In the genomic region with DNA sequence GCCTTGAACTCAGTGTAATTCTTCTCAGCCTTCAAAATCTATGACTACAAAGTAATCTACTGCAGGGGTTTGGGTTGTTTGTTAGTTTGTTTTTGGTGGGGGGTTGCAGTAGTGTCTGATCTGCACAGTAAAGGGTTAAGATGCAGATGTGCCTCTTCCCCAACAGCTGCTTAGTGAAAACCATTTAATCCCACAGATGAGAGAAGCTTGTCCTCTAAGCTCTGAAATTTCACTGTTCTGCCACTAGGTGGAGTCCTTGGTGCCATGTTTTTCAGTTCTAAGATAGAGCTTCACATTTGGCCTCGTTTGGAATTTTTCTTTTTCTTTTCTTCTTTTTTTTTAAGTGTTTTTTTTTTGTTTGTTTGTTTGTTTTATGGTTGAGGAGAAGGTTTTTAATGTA, we compare ENCODE assay signal across 9 mouse cellular contexts. TPM values are rescaled to one million over a fixed set of nuclear protein-coding genes. Genes with fewer than 3 reads are reported as not detected.
DNase-seq lines count a peak whose midpoint lies in the region; ATAC-seq lines count a peak whose summit lies in the region.
"Had no signal": no experiment of that assay in that cellular context is flagged by ENCODE, and none has a peak within 500 bp of the region (broad histone marks: within the 10 kb centered on the region; RNA-seq: fewer than 3 reads in every experiment).

No protein-coding gene starts in this region.

- peaks cover 89% of the 10 kb centered on the region for H3K36me3 ChIP-seq in forebrain, embryonic 13.5 days (ENCODE audit: poor library complexity, severe bottlenecking)
- peaks cover 4% of the 10 kb centered on the region; the same call in 1 of the 2 replicates for H3K36me3 ChIP-seq in forebrain, embryonic 11.5 days (ENCODE audit: control insufficient read depth, insufficient read depth, low read length)
- peaks cover 61% of the 10 kb centered on the region for H3K36me3 ChIP-seq in liver, embryonic 11.5 days (ENCODE audit: control insufficient read depth, insufficient read depth, low read length)

- 0 out of 2 replicates have a peak, but pooled peaks have one; percentile 61 for ATAC-seq in forebrain, embryonic 13.5 days
- ATAC-seq in forebrain, embryonic 11.5 days (replicated peaks; ENCODE audit: low FRiP score): no peak
- ATAC-seq in liver, embryonic 11.5 days (replicated peaks; ENCODE audit: low FRiP score): no peak

- DNase-seq in forebrain, embryonic 11.5 days (ENCODE audit: low spot score): no peak
- DNase-seq in liver (peak; percentile 31), R1 (ENCODE audit: low read depth, low spot score) (peak; percentile 73)
- no peak for DNase-seq in liver, embryonic 11.5 days (ENCODE audit: low spot score)
- DNase-seq in kidney, postnatal 14 days: peak; percentile 34
- DNase-seq in retina, postnatal 1 day: peak; percentile 75
- no peak for DNase-seq in gastrocnemius, postnatal 36 days

- H3K9me3 ChIP-seq in forebrain, embryonic 13.5 days (replicated peaks): no peaks in the 10 kb centered on the region
- H3K9me3 ChIP-seq in forebrain, embryonic 11.5 days (ENCODE audit: control insufficient read depth, low read length): no peaks in the 10 kb centered on the region
- H3K9me3 ChIP-seq in liver, embryonic 11.5 days (ENCODE audit: control insufficient read depth, low read length): no peaks in the 10 kb centered on the region
- H3K9me3 ChIP-seq: neural tube, embryonic 13.5 days had no signal

- WGBS in forebrain, embryonic 13.5 days: 23% methylated on average over 1 of the region's 1 CpGs
- WGBS in forebrain, embryonic 11.5 days: 36% methylated on average over 1 of the region's 1 CpGs
- 26% methylated on average over 1 of the region's 1 CpGs for WGBS in liver, embryonic 11.5 days

- H3K4me3 ChIP-seq in forebrain, embryonic 13.5 days: no peak overlapping the region
- no peak overlapping the region for H3K4me3 ChIP-seq in forebrain, embryonic 11.5 days (ENCODE audit: low read depth, low read length)
- no peak overlapping the region for H3K4me3 ChIP-seq in liver, embryonic 11.5 days (ENCODE audit: low read depth, low read length)
- H3K4me3 ChIP-seq: neural tube, embryonic 13.5 days had no signal

- H3K27me3 ChIP-seq in forebrain, embryonic 13.5 days: no peaks in the 10 kb centered on the region
- no peaks in the 10 kb centered on the region for H3K27me3 ChIP-seq in forebrain, embryonic 11.5 days (ENCODE audit: control insufficient read depth, insufficient read depth, low read length)
- H3K27me3 ChIP-seq in liver, embryonic 11.5 days (replicated peaks; ENCODE audit: control insufficient read depth, insufficient read depth, low read length): no peaks in the 10 kb centered on the region
- H3K27me3 ChIP-seq: neural tube, embryonic 13.5 days had no signal

- intact Hi-C loops in gastrocnemius, postnatal 36 days (cut with DNase I): loop anchor here (5.0 kb wide), 1 partner anchor 96 kb away; no protein-coding TSS in a partner anchor

- no peak overlapping the region for H3K27ac ChIP-seq in forebrain, embryonic 13.5 days
- no peak overlapping the region for H3K27ac ChIP-seq in forebrain, embryonic 11.5 days (ENCODE audit: low read depth, low read length)
- H3K27ac ChIP-seq in liver, embryonic 11.5 days (ENCODE audit: low read depth, low read length): no peak overlapping the region
- H3K27ac ChIP-seq: neural tube, embryonic 13.5 days had no signal

- H3K4me1 ChIP-seq in forebrain, embryonic 13.5 days: no peaks in the 10 kb centered on the region
- H3K4me1 ChIP-seq in forebrain, embryonic 11.5 days (replicated peaks; ENCODE audit: control insufficient read depth, insufficient read depth, low read length): no peaks in the 10 kb centered on the region
- H3K4me1 ChIP-seq in liver, embryonic 11.5 days (replicated peaks; ENCODE audit: control insufficient read depth, insufficient read depth, low read length): peaks cover 6% of the 10 kb centered on the region
- H3K4me1 ChIP-seq: neural tube, embryonic 13.5 days had no signal

- H3K9ac ChIP-seq in forebrain, embryonic 13.5 days: no peak overlapping the region
- H3K9ac ChIP-seq in forebrain, embryonic 11.5 days (ENCODE audit: low read length): no peak overlapping the region
- no peak overlapping the region for H3K9ac ChIP-seq in liver, embryonic 11.5 days (ENCODE audit: low read depth, low read length)
- H3K9ac ChIP-seq: neural tube, embryonic 13.5 days had no signal

- no peak overlapping the region for H3K4me2 ChIP-seq in forebrain, embryonic 13.5 days
- no peak overlapping the region for H3K4me2 ChIP-seq in forebrain, embryonic 11.5 days (ENCODE audit: low read depth, low read length, severe bottlenecking)
- H3K4me2 ChIP-seq in liver, embryonic 11.5 days: no peak overlapping the region
- H3K4me2 ChIP-seq: neural tube, embryonic 13.5 days had no signal

RNA-seq across cellular contexts. Expression of a gene that starts 12.7 kb away (rescaled TPM):
- polyA plus RNA-seq in forebrain, embryonic 13.5 days (2015; fragmentation: Nextera tagmentation; extraction: Ambion mirVana): 32.7 and 33.8 TPM in 2 replicates
- polyA plus RNA-seq in forebrain, embryonic 11.5 days (2014; fragmentation: Nextera tagmentation; extraction: Ambion mirVana): 33.8 and 35.4 TPM in 2 replicates
- 49.0 and 49.2 TPM in 2 replicates for polyA plus RNA-seq in liver, embryonic 11.5 days (2014; fragmentation: Nextera tagmentation; extraction: Ambion mirVana)
- total RNA-seq in gastrocnemius, postnatal 36 days (2021): 1 to 10 TPM; 5.2 to 6.9 TPM

RNA-seq across cellular contexts. Expression of a gene that starts 29.3 kb away (rescaled TPM):
- 0.41 and 0.94 TPM in 2 replicates for polyA plus RNA-seq in forebrain, embryonic 13.5 days (2015; fragmentation: Nextera tagmentation; extraction: Ambion mirVana)
- not detected in 2 replicates for polyA plus RNA-seq in forebrain, embryonic 11.5 days (2014; fragmentation: Nextera tagmentation; extraction: Ambion mirVana)
- polyA plus RNA-seq in liver, embryonic 11.5 days (2014; fragmentation: Nextera tagmentation; extraction: Ambion mirVana): not detected in 2 replicates
- not detected for total RNA-seq in gastrocnemius, postnatal 36 days (2021)
- polyA plus RNA-seq: neural tube, embryonic 13.5 days had no signal

RNA-seq across cellular contexts. Expression of a gene that starts 40.5 kb away (rescaled TPM):
- 90.6 and 101 TPM in 2 replicates for polyA plus RNA-seq in forebrain, embryonic 13.5 days (2015; fragmentation: Nextera tagmentation; extraction: Ambion mirVana)
- 111 and 121 TPM in 2 replicates for polyA plus RNA-seq in forebrain, embryonic 11.5 days (2014; fragmentation: Nextera tagmentation; extraction: Ambion mirVana)
- polyA plus RNA-seq in liver, embryonic 11.5 days (2014; fragmentation: Nextera tagmentation; extraction: Ambion mirVana): 162 and 171 TPM in 2 replicates
- total RNA-seq in gastrocnemius, postnatal 36 days (2021): 10 to 100 TPM; 10.9 to 12.7 TPM

RNA-seq across cellular contexts. Expression of a gene that starts 49.9 kb away (rescaled TPM):
- polyA plus RNA-seq in forebrain, embryonic 13.5 days (2015; fragmentation: Nextera tagmentation; extraction: Ambion mirVana): 4,035 and 4,414 TPM in 2 replicates
- polyA plus RNA-seq in forebrain, embryonic 11.5 days (2014; fragmentation: Nextera tagmentation; extraction: Ambion mirVana): 3,157 and 3,206 TPM in 2 replicates
- polyA plus RNA-seq in liver, embryonic 11.5 days (2014; fragmentation: Nextera tagmentation; extraction: Ambion mirVana): 1,897 and 1,996 TPM in 2 replicates
- 100 to 1,000 TPM; 303 to 358 TPM for total RNA-seq in gastrocnemius, postnatal 36 days (2021)

Comparison
In these comparisons a context has a peak if more than half of its experiments do, and no peak if none do; other contexts are left out.
1. DNase-seq: peak in liver (single experiment), R1 (single experiment), kidney, postnatal 14 days (single experiment) and retina, postnatal 1 day (single experiment); none in forebrain, embryonic 11.5 days (single experiment), liver, embryonic 11.5 days (single experiment) and gastrocnemius, postnatal 36 days (0 of 2).